Mouse (Mus musculus) hindbrain, embryonic 13.5 days (tissue): ENCODE data around the gene Ccdc114. TPM values are rescaled to one million over a fixed set of nuclear protein-coding genes. Genes with fewer than 3 reads are reported as not detected.
A peak's percentile ranks its signal among the peaks of the same experiment; 100 is the strongest.
"Not testable (repeated sequence)": the region's sequence is repeated elsewhere in the genome, so short reads cannot be mapped to it uniquely, and the experiment has no call there.

Experiments
- ATAC-seq: fragments of 200-750 bp; cut with Nextera tagmentation; 2 replicates; pipeline ENCODE4 v1.8.0; 2017; ENCODE audit warnings: moderate TSS enrichment; ENCODE audit not compliant: low FRiP score
- H3K27ac ChIP-seq: fragments of 300-500 bp; sonication (generic); 2 replicates; pipeline ENCODE4 v1.5.1; 2015; ENCODE audit warnings: inconsistent platforms, mild to moderate bottlenecking, moderate library complexity
- H3K27me3 ChIP-seq: fragments of 300-500 bp; sonication (generic); 2 replicates; pipeline ENCODE4 v1.6.1; 2015; ENCODE audit warnings: mild to moderate bottlenecking, inconsistent platforms
- H3K36me3 ChIP-seq: fragments of 300-500 bp; sonication (generic); 2 replicates; pipeline ENCODE4 v1.6.1; 2015; ENCODE audit warnings: mild to moderate bottlenecking, inconsistent platforms
- H3K4me1 ChIP-seq: fragments of 300-500 bp; sonication (generic); replicated peaks from 2 replicates; pipeline ENCODE4 v1.6.1; 2015; ENCODE audit warnings: inconsistent platforms
- H3K4me2 ChIP-seq: fragments of 300-500 bp; sonication (generic); 2 replicates; pipeline ENCODE4 v1.6.1; 2015; ENCODE audit warnings: inconsistent platforms, mild to moderate bottlenecking, moderate library complexity
- H3K4me3 ChIP-seq: fragments of 300-500 bp; sonication (generic); 2 replicates; pipeline ENCODE4 v1.5.1; 2015; ENCODE audit warnings: mild to moderate bottlenecking, inconsistent platforms
- H3K9ac ChIP-seq: fragments of 300-500 bp; sonication (generic); 2 replicates; pipeline ENCODE4 v1.6.1; 2015; ENCODE audit warnings: mild to moderate bottlenecking, inconsistent platforms
- H3K9me3 ChIP-seq: fragments of 300-500 bp; sonication (generic); 2 replicates; pipeline ENCODE4 v1.6.1; 2016; ENCODE audit warnings: inconsistent platforms
- WGBS: fragments of 180-500 bp; shearing (Covaris S2); methylation state at CpG from one replicate; pipeline ENCODE4 v1.1.7; 2015; 5-methylcytosine and 5-hydroxymethylcytosine counted together
- polyA plus RNA-seq: library from polyadenylated mRNA; unstranded; fragments of >200 nt; fragmentation: Nextera tagmentation; extraction: Ambion mirVana; gene quantifications from 2 replicates; pipeline ENCODE4 v1.2.1, GENCODE M21; 2015

Ccdc114 gene
- polyA plus RNA-seq, 1 experiment from 2014 or later: 7.6 TPM

GRCm38 (mm10) chr7:45943280-45943679 is 19.4 kb downstream of the Ccdc114 start:
- H3K9me3 ChIP-seq, H3K27me3 ChIP-seq, H3K9ac ChIP-seq, H3K27ac ChIP-seq, H3K4me3 ChIP-seq, ATAC-seq, H3K4me2 ChIP-seq, H3K36me3 ChIP-seq, H3K4me1 ChIP-seq: not testable (repeated sequence)
- WGBS: 78% methylated on average over 1 of the region's 1 CpGs

GRCm38 (mm10) chr7:45949061-45949460 is 25.2 kb downstream of the Ccdc114 start:
- Histone ChIP-seq H3K27me3 (no peaks in the 10 kb centered on the region), H3K9ac (no peak overlapping the region), H3K4me1 (no peaks in the 10 kb centered on the region), H3K4me2 (no peak overlapping the region), H3K36me3 (no peaks in the 10 kb centered on the region), H3K27ac (no peak overlapping the region), H3K9me3 (no peaks in the 10 kb centered on the region), H3K4me3 (no peak overlapping the region)
- ATAC-seq: no peak
- 82% methylated on average over 4 of the region's 4 CpGs for WGBS

- Histone ChIP-seq H3K4me2 (no peak overlapping the region), H3K36me3 (no peaks in the 10 kb centered on the region), H3K4me1 (no peaks in the 10 kb centered on the region), H3K9ac (no peak overlapping the region), H3K4me3 (no peak overlapping the region), H3K27ac (no peak overlapping the region), H3K27me3 (no peaks in the 10 kb centered on the region), H3K9me3 (no peaks in the 10 kb centered on the region)
- ATAC-seq: no peak
- 72% methylated on average over 4 of the region's 4 CpGs for WGBS
Measured at GRCm38 (mm10) chr7:45956611-45957010, 32.7 kb downstream of the Ccdc114 start.

- H3K4me2 ChIP-seq: no peak overlapping the region
- WGBS: 81% methylated on average over 11 of the region's 11 CpGs
Measured at GRCm38 (mm10) chr7:45971831-45972723, 48.2 kb downstream of the Ccdc114 start.

GRCm38 (mm10) chr7:45973271-45973687 is 49.4 kb downstream of the Ccdc114 start:
- Histone ChIP-seq H3K9me3 (no peaks in the 10 kb centered on the region), H3K27ac (peak overlapping the region; percentile 63; the same call in 1 of the 2 replicates), H3K4me3 (no peak overlapping the region), H3K4me1 (no peaks in the 10 kb centered on the region), H3K9ac (no peak overlapping the region), H3K4me2 (no peak overlapping the region), H3K27me3 (peaks cover 5% of the 10 kb centered on the region; the same call in 1 of the 2 replicates), H3K36me3 (no peaks in the 10 kb centered on the region)
- peak; percentile 84 for ATAC-seq
- WGBS: 74% methylated on average over 6 of the region's 6 CpGs

More at GRCm38 (mm10) chr7:45971831-45972723, 48.2 kb downstream of the Ccdc114 start:
- no peak for ATAC-seq
- H3K4me3 ChIP-seq: no peak overlapping the region
- no peaks in the 10 kb centered on the region for H3K4me1 ChIP-seq
- H3K9ac ChIP-seq: no peak overlapping the region
- peaks cover 5% of the 10 kb centered on the region; the same call in 1 of the 2 replicates for H3K27me3 ChIP-seq
- no peaks in the 10 kb centered on the region for H3K9me3 ChIP-seq
- no peak overlapping the region; the same call in 1 of the 2 replicates for H3K27ac ChIP-seq
- H3K36me3 ChIP-seq: no peaks in the 10 kb centered on the region

GRCm38 (mm10) chr7:45974103-45974502 is 50.2 kb downstream of the Ccdc114 start:
- 69% methylated on average over 6 of the region's 6 CpGs for whole genome bisulfite sequencing
- H3K4me3 ChIP-seq: no peak overlapping the region
- no peaks in the 10 kb centered on the region for H3K4me1 ChIP-seq
- H3K9me3 ChIP-seq: no peaks in the 10 kb centered on the region
- no peak for ATAC-seq
- H3K9ac ChIP-seq: no peak overlapping the region
- H3K4me2 ChIP-seq: no peak overlapping the region
- H3K27ac ChIP-seq: no peak overlapping the region
- no peaks in the 10 kb centered on the region for H3K36me3 ChIP-seq
- H3K27me3 ChIP-seq: peaks cover 5% of the 10 kb centered on the region; the same call in 1 of the 2 replicates

- ATAC-seq: no peak
- Histone ChIP-seq H3K9ac (no peak overlapping the region), H3K9me3 (no peaks in the 10 kb centered on the region), H3K36me3 (no peaks in the 10 kb centered on the region), H3K4me2 (no peak overlapping the region), H3K27ac (no peak overlapping the region), H3K27me3 (peaks cover 5% of the 10 kb centered on the region; the same call in 1 of the 2 replicates), H3K4me1 (no peaks in the 10 kb centered on the region), H3K4me3 (no peak overlapping the region)
- WGBS: 79% methylated on average over 6 of the region's 6 CpGs
Measured at GRCm38 (mm10) chr7:45974512-45974911, 50.6 kb downstream of the Ccdc114 start.

- Histone ChIP-seq H3K4me3 (no peak overlapping the region), H3K27me3 (no peaks in the 10 kb centered on the region), H3K27ac (no peak overlapping the region), H3K4me1 (no peaks in the 10 kb centered on the region), H3K9ac (no peak overlapping the region), H3K36me3 (no peaks in the 10 kb centered on the region), H3K4me2 (no peak overlapping the region), H3K9me3 (no peaks in the 10 kb centered on the region)
- 87% methylated on average over 5 of the region's 5 CpGs for WGBS
- no peak for ATAC-seq
Measured at GRCm38 (mm10) chr7:45981612-45982011, 57.7 kb downstream of the Ccdc114 start.

- Histone ChIP-seq H3K9me3 (no peaks in the 10 kb centered on the region), H3K4me2 (no peak overlapping the region), H3K4me3 (no peak overlapping the region), H3K27ac (no peak overlapping the region), H3K27me3 (peaks cover 4% of the 10 kb centered on the region; the same call in 1 of the 2 replicates), H3K36me3 (no peaks in the 10 kb centered on the region), H3K4me1 (no peaks in the 10 kb centered on the region), H3K9ac (no peak overlapping the region)
- 65% methylated on average over 6 of the region's 6 CpGs for WGBS
- no peak for ATAC-seq
Measured at GRCm38 (mm10) chr7:45986893-45987292, 63.0 kb downstream of the Ccdc114 start.

- Histone ChIP-seq H3K4me2 (no peak overlapping the region), H3K9ac (no peak overlapping the region), H3K27ac (no peak overlapping the region), H3K36me3 (no peaks in the 10 kb centered on the region), H3K4me1 (no peaks in the 10 kb centered on the region), H3K9me3 (no peaks in the 10 kb centered on the region), H3K27me3 (peaks cover 4% of the 10 kb centered on the region; the same call in 1 of the 2 replicates), H3K4me3 (no peak overlapping the region)
- no peak for ATAC-seq
- 92% methylated on average over 1 of the region's 1 CpGs for WGBS
Measured at GRCm38 (mm10) chr7:45988344-45988743, 64.5 kb downstream of the Ccdc114 start.

- no peaks in the 10 kb centered on the region for H3K4me1 ChIP-seq
- peaks cover 4% of the 10 kb centered on the region; the same call in 1 of the 2 replicates for H3K27me3 ChIP-seq
- H3K9me3 ChIP-seq: no peaks in the 10 kb centered on the region
- H3K36me3 ChIP-seq: no peaks in the 10 kb centered on the region
- no peak overlapping the region for H3K9ac ChIP-seq
- no peak overlapping the region for H3K4me3 ChIP-seq
- no peak overlapping the region for H3K4me2 ChIP-seq
- WGBS: 87% methylated on average over 8 of the region's 8 CpGs
- no peak for ATAC-seq
- H3K27ac ChIP-seq: no peak overlapping the region
Measured at GRCm38 (mm10) chr7:45992470-45992869, 68.6 kb downstream of the Ccdc114 start.
